Mouse (Mus musculus): ENCODE data around the gene Abhd15. TPM values are rescaled to one million over a fixed set of nuclear protein-coding genes. Genes with fewer than 3 reads are reported as not detected.
A peak's percentile ranks its signal among the peaks of the same experiment; 100 is the strongest.

The Abhd15 gene
- total and polyA plus RNA-seq, 2 experiments from 2014 or later = 1.2 to 2.1 TPM

DNA sequence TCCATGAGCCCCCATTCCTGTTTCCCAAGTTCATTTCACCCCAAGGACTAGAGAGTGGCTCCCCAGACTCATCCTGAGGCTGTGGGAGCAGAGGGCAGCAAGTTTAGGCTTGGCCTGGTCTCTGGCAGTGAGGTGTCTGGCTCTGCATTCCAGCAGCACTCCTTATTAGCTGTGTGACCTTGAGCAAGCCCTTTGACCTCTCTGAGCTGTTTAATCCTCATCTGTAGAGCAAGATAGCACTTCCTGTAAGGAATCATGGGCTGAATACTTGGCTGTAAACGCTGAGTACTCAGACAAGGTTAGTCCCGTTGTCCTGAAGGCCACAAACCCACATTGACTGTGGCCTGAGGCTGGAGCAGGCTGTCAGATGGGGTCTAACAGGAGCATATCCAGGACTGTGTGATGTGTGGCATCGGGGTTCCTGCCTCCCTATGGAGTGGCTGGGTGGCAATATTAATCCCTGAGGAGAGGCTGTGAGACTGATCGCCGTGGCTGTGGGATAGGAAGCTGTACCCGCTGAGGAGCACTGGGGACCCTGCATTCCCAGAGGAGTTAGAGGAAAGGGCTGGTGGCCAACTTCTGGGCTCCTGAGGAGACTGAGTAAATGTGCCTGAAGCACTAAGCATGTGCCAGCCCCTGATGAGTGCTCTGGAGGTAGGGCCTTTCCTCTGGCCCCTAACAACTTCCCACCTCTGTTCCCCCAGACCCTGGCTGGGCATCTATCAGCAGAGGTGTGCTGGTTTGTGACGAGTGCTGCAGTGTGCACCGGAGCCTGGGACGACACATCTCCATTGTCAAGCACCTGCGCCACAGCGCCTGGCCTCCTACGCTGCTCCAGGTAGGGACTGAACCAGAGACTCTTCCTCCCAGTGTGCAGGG is 16.4 kb upstream of the Abhd15 start:
- ATAC-seq (ENCODE audit: insufficient read depth, low read depth) (no peak), DNase-seq (ENCODE audit: low spot score) (no peak)
- H3K4me2 ChIP-seq (ENCODE audit: low read depth, low read length) = peak overlapping the region; percentile 20; the same call in 1 of the 2 replicates
- peaks cover 36% of the 10 kb centered on the region for H3K36me3 ChIP-seq (replicated peaks; ENCODE audit: control insufficient read depth, insufficient read depth, low read length)
- WGBS = 60% methylated on average over 12 of the region's 12 CpGs
- H3K27ac ChIP-seq (ENCODE audit: low read depth) = peak overlapping the region; percentile 94
- no peak overlapping the region for H3K9ac ChIP-seq (replicated peaks; ENCODE audit: low read depth, low read length)
- TF ChIP-seq CTCF (IDR thresholded peaks at IDR 0.05; ENCODE audit: low read depth) (no peak), EP300 (IDR thresholded peaks at IDR 0.05; ENCODE audit: low read depth) (no peak)
- no peaks in the 10 kb centered on the region for H3K27me3 ChIP-seq (ENCODE audit: control insufficient read depth, insufficient read depth, low read length)
- peaks cover 25% of the 10 kb centered on the region for H3K4me1 ChIP-seq (ENCODE audit: control insufficient read depth, insufficient read depth)
- H3K9me3 ChIP-seq (replicated peaks; ENCODE audit: control insufficient read depth, low read length) = no peaks in the 10 kb centered on the region
- H3K4me3 ChIP-seq (ENCODE audit: low read depth, low read length) = no peak overlapping the region

GRCm38 (mm10) chr11:77499354-77499753 is 15.6 kb upstream of the Abhd15 start:
- Histone ChIP-seq H3K27ac (ENCODE audit: low read depth) (no peak overlapping the region), H3K9ac (replicated peaks; ENCODE audit: low read depth, low read length) (no peak overlapping the region), H3K9me3 (replicated peaks; ENCODE audit: control insufficient read depth, low read length) (no peaks in the 10 kb centered on the region), H3K4me2 (ENCODE audit: low read depth, low read length) (no peak overlapping the region), H3K36me3 (replicated peaks; ENCODE audit: control insufficient read depth, insufficient read depth, low read length) (peaks cover 45% of the 10 kb centered on the region), H3K4me1 (ENCODE audit: control insufficient read depth, insufficient read depth) (peaks cover 25% of the 10 kb centered on the region), H3K27me3 (ENCODE audit: control insufficient read depth, insufficient read depth, low read length) (no peaks in the 10 kb centered on the region), H3K4me3 (ENCODE audit: low read depth, low read length) (no peak overlapping the region)
- WGBS = 67% methylated on average over 7 of the region's 7 CpGs
- ATAC-seq (ENCODE audit: insufficient read depth, low read depth) = no peak
- no peak for DNase-seq (ENCODE audit: low spot score)
- TF ChIP-seq CTCF (IDR thresholded peaks at IDR 0.05; ENCODE audit: low read depth) (no peak), EP300 (IDR thresholded peaks at IDR 0.05; ENCODE audit: low read depth) (no peak)

DNA sequence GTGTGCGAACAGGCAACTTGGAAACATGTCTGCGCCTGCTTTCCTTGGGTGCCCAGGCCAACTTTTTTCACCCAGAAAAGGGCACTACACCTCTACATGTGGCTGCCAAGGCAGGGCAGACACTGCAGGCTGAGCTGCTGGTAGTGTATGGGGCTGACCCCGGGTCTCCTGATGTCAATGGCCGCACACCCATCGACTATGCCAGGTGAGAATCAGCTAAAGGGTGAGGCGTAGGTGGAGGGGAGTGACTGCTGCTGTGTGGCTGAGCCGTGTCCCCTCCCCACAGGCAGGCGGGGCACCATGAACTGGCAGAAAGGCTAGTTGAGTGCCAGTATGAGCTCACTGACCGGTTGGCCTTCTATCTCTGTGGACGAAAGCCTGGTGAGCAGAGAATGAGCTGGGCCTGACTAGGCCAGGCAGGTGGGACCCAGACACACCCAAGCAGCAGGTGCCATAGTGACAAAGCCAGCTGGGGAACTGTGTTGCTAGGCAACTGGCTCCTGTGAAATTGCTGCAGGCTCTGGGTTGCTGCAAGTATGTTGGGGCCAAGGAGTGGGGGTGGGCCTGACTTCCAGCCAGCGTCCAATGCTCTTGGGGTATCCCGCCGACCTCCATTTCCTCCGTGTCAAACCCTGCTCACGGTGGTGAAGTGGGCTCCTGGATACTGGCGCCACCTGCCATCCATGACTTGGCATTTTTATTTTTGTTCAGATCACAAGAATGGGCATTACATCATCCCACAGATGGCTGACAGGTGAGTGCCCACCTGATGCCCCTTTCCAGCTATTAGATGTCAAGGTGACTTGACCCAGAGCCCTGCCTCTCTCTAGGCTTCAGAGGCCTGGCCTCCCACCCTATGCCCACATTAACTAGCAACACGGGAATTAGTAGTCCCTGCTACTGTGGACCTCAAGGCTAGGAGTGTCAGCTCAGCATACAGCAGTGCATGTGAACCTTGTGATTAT is 14.3 kb upstream of the Abhd15 start:
- Histone ChIP-seq H3K36me3 (replicated peaks; ENCODE audit: control insufficient read depth, insufficient read depth, low read length) (peaks cover 58% of the 10 kb centered on the region), H3K4me3 (ENCODE audit: low read depth, low read length) (no peak overlapping the region), H3K27me3 (ENCODE audit: control insufficient read depth, insufficient read depth, low read length) (no peaks in the 10 kb centered on the region), H3K27ac (ENCODE audit: low read depth) (no peak overlapping the region), H3K9me3 (replicated peaks; ENCODE audit: control insufficient read depth, low read length) (no peaks in the 10 kb centered on the region), H3K4me1 (ENCODE audit: control insufficient read depth, insufficient read depth) (peaks cover 21% of the 10 kb centered on the region), H3K9ac (replicated peaks; ENCODE audit: low read depth, low read length) (no peak overlapping the region; the same call in 1 of the 2 replicates), H3K4me2 (ENCODE audit: low read depth, low read length) (no peak overlapping the region)
- WGBS = 78% methylated on average over 17 of the region's 17 CpGs
- TF ChIP-seq EP300 (IDR thresholded peaks at IDR 0.05; ENCODE audit: low read depth) (no peak), CTCF (IDR thresholded peaks at IDR 0.05; ENCODE audit: low read depth) (0 out of 2 replicates have a peak, but pooled peaks have one; percentile 3)
- DNase-seq (ENCODE audit: low spot score) (no peak), ATAC-seq (ENCODE audit: insufficient read depth, low read depth) (no peak)

GRCm38 (mm10) chr11:77501392-77501791 is 13.5 kb upstream of the Abhd15 start:
- no peak overlapping the region for H3K9ac ChIP-seq (replicated peaks; ENCODE audit: low read depth, low read length)
- 19% methylated on average over 5 of the region's 5 CpGs for WGBS

DNA sequence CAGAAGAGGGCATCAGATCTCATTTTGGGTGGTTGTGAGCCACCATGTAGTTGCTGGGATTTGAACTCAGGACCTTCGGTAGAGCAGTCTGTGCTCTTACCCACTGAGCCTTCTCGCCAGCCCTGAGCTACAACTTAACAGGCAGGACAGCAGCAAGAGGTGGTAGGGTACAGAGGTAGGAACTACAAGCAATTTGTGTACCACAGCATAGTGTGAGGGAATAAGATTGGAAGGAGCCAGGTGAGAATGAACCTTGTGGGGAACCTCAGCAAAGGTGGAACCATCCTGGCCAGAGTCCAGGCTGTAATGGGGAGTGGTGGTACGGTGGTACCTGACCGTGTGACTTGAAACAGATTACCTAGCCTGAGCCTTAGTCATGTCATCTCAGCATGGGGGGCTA is 12.9 kb upstream of the Abhd15 start:
- peaks cover 71% of the 10 kb centered on the region for H3K36me3 ChIP-seq (replicated peaks; ENCODE audit: control insufficient read depth, insufficient read depth, low read length)
- H3K4me2 ChIP-seq (ENCODE audit: low read depth, low read length) = no peak overlapping the region
- no peak overlapping the region for H3K9ac ChIP-seq (replicated peaks; ENCODE audit: low read depth, low read length)
- DNase-seq (ENCODE audit: low spot score) (no peak), ATAC-seq (ENCODE audit: insufficient read depth, low read depth) (no peak)
- H3K27me3 ChIP-seq (ENCODE audit: control insufficient read depth, insufficient read depth, low read length) = no peaks in the 10 kb centered on the region
- H3K4me1 ChIP-seq (ENCODE audit: control insufficient read depth, insufficient read depth) = peaks cover 20% of the 10 kb centered on the region
- H3K4me3 ChIP-seq (ENCODE audit: low read depth, low read length) = no peak overlapping the region
- TF ChIP-seq CTCF (IDR thresholded peaks at IDR 0.05; ENCODE audit: low read depth) (no peak), EP300 (IDR thresholded peaks at IDR 0.05; ENCODE audit: low read depth) (no peak)
- 88% methylated on average over 4 of the region's 4 CpGs for WGBS
- no peak overlapping the region for H3K27ac ChIP-seq (ENCODE audit: low read depth)
- no peaks in the 10 kb centered on the region for H3K9me3 ChIP-seq (replicated peaks; ENCODE audit: control insufficient read depth, low read length)

More at GRCm38 (mm10) chr11:77501392-77501791, 13.5 kb upstream of the Abhd15 start:
- Histone ChIP-seq H3K9me3 (replicated peaks; ENCODE audit: control insufficient read depth, low read length) (no peaks in the 10 kb centered on the region), H3K36me3 (replicated peaks; ENCODE audit: control insufficient read depth, insufficient read depth, low read length) (peaks cover 65% of the 10 kb centered on the region), H3K4me3 (ENCODE audit: low read depth, low read length) (no peak overlapping the region), H3K27me3 (ENCODE audit: control insufficient read depth, insufficient read depth, low read length) (no peaks in the 10 kb centered on the region), H3K4me2 (ENCODE audit: low read depth, low read length) (no peak overlapping the region), H3K27ac (ENCODE audit: low read depth) (no peak overlapping the region), H3K4me1 (ENCODE audit: control insufficient read depth, insufficient read depth) (peaks cover 21% of the 10 kb centered on the region)
- ATAC-seq (ENCODE audit: insufficient read depth, low read depth) = peak; percentile 20; the same call in 1 of the 2 replicates
- peak; percentile 86 for TF ChIP-seq CTCF (IDR thresholded peaks at IDR 0.05; ENCODE audit: low read depth)
- no peak for TF ChIP-seq EP300 (IDR thresholded peaks at IDR 0.05; ENCODE audit: low read depth)
- DNase-seq (ENCODE audit: low spot score) = peak; percentile 63

Measured in heart, postnatal 0 days (tissue).